Mouse (Mus musculus): ENCODE measurements around the gene Pacrg.

DNA sequence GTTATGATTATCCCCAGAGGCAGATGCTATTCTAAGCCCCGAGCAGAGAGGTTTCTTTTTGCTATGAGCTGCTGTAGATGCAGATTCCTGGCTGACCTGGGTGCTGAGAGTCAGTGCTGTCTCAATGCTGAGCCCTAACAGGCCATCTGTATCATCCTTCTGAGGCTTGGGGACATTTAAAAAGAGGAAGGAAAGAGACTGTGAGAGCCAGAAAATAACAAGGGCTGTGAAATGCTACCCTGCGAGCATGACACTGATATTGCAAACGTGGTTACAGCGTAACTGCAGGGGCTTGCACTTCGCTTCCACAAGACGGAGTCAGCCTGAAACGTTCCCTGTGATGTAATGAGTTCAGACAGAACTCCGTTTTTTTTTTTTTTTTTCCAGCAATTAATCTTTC lies 281.4 kb downstream of the Pacrg start:
- TF ChIP-seq CTCF (IDR thresholded peaks at IDR 0.05; ENCODE audit: low read depth, low read length) (no peak), POLR2A (IDR thresholded peaks at IDR 0.05; ENCODE audit: extremely low read depth, insufficient read depth, low read length) (no peak)

Measured in liver, adult 2 months (tissue).